Mouse (Mus musculus) G1E (cell line): ENCODE results near the gene Enox1.

Experiments
- CTCF ChIP-seq: IDR thresholded peaks from 2 replicates; pipeline ENCODE4 v1.5.1; 2012; ENCODE audit warnings: low read depth, low read length, inconsistent platforms, mixed read lengths
- GATA1 ChIP-seq: IDR thresholded peaks from 2 replicates; pipeline ENCODE4 v1.6.1; 2012; ENCODE audit warnings: borderline replicate concordance, low read length, inconsistent platforms, mixed read lengths

GRCm38 (mm10) chr14:77504458-77505135 lies 348.0 kb downstream of the Enox1 start:
- TF ChIP-seq CTCF = no peak
- no peak for TF ChIP-seq GATA1
